Mouse (Mus musculus): ENCODE results near the gene Tsc1. TPM values are rescaled to one million over a fixed set of nuclear protein-coding genes. Genes with fewer than 3 reads are reported as not detected.

Gene Tsc1
- polyA plus RNA-seq, 1 experiment from 2014 or later: 3.7 TPM

GRCm38 (mm10) chr2:28671438-28671837, 30.4 kb downstream of the Tsc1 start:
- ATAC-seq (no peak), DNase-seq (no peak)
- 64% methylated on average over 2 of the region's 2 CpGs for WGBS (ENCODE audit: insufficient replicate concordance)
- Histone ChIP-seq H3K4me3 (ENCODE audit: low read depth, low read length) (no peak overlapping the region), H3K4me2 (ENCODE audit: low read depth, low read length) (no peak overlapping the region), H3K36me3 (replicated peaks; ENCODE audit: insufficient read depth, low read length) (peaks cover 71% of the 10 kb centered on the region), H3K27ac (ENCODE audit: low read depth) (no peak overlapping the region), H3K9me3 (ENCODE audit: low read length) (no peaks in the 10 kb centered on the region), H3K27me3 (ENCODE audit: insufficient read depth, low read length) (no peaks in the 10 kb centered on the region), H3K9ac (replicated peaks) (no peak overlapping the region), H3K4me1 (ENCODE audit: insufficient read depth) (no peaks in the 10 kb centered on the region)
- TF ChIP-seq CTCF (IDR thresholded peaks at IDR 0.05; ENCODE audit: low read depth) (no peak), EP300 (IDR thresholded peaks at IDR 0.05; ENCODE audit: low read depth) (no peak)

GRCm38 (mm10) chr2:28676005-28676404, 35.0 kb downstream of the Tsc1 start:
- H3K9ac ChIP-seq (replicated peaks): no peak overlapping the region
- ATAC-seq (peak; percentile 67), DNase-seq (no peak)
- peaks cover 73% of the 10 kb centered on the region for H3K36me3 ChIP-seq (replicated peaks; ENCODE audit: insufficient read depth, low read length)
- 74% methylated on average over 8 of the region's 8 CpGs for WGBS (ENCODE audit: insufficient replicate concordance)
- TF ChIP-seq EP300 (IDR thresholded peaks at IDR 0.05; ENCODE audit: low read depth): no peak
- TF ChIP-seq CTCF (IDR thresholded peaks at IDR 0.05; ENCODE audit: low read depth): no peak
- no peak overlapping the region for H3K4me2 ChIP-seq (ENCODE audit: low read depth, low read length)
- H3K4me1 ChIP-seq (ENCODE audit: insufficient read depth): no peaks in the 10 kb centered on the region
- H3K27me3 ChIP-seq (ENCODE audit: insufficient read depth, low read length): no peaks in the 10 kb centered on the region
- H3K4me3 ChIP-seq (ENCODE audit: low read depth, low read length): no peak overlapping the region
- no peak overlapping the region for H3K27ac ChIP-seq (ENCODE audit: low read depth)
- H3K9me3 ChIP-seq (ENCODE audit: low read length): no peaks in the 10 kb centered on the region

GRCm38 (mm10) chr2:28680710-28681109, 39.7 kb downstream of the Tsc1 start:
- H3K4me2 ChIP-seq (ENCODE audit: low read depth, low read length): no peak overlapping the region
- ATAC-seq (no peak), DNase-seq (no peak)
- H3K4me1 ChIP-seq (ENCODE audit: insufficient read depth): no peaks in the 10 kb centered on the region
- 44% methylated on average over 4 of the region's 4 CpGs for WGBS (ENCODE audit: insufficient replicate concordance)
- no peak overlapping the region for H3K4me3 ChIP-seq (ENCODE audit: low read depth, low read length)
- H3K9ac ChIP-seq (replicated peaks): no peak overlapping the region
- TF ChIP-seq CTCF (IDR thresholded peaks at IDR 0.05; ENCODE audit: low read depth) (peak; percentile 65), EP300 (IDR thresholded peaks at IDR 0.05; ENCODE audit: low read depth) (no peak)
- peaks cover 72% of the 10 kb centered on the region for H3K36me3 ChIP-seq (replicated peaks; ENCODE audit: insufficient read depth, low read length)
- H3K9me3 ChIP-seq (ENCODE audit: low read length): no peaks in the 10 kb centered on the region
- no peaks in the 10 kb centered on the region for H3K27me3 ChIP-seq (ENCODE audit: insufficient read depth, low read length)
- no peak overlapping the region for H3K27ac ChIP-seq (ENCODE audit: low read depth)

- Histone ChIP-seq H3K9ac (replicated peaks) (no peak overlapping the region), H3K36me3 (replicated peaks; ENCODE audit: insufficient read depth, low read length) (peaks cover 72% of the 10 kb centered on the region), H3K4me2 (ENCODE audit: low read depth, low read length) (no peak overlapping the region), H3K27ac (ENCODE audit: low read depth) (no peak overlapping the region), H3K4me1 (ENCODE audit: insufficient read depth) (no peaks in the 10 kb centered on the region), H3K9me3 (ENCODE audit: low read length) (no peaks in the 10 kb centered on the region), H3K4me3 (ENCODE audit: low read depth, low read length) (no peak overlapping the region), H3K27me3 (ENCODE audit: insufficient read depth, low read length) (no peaks in the 10 kb centered on the region)
- TF ChIP-seq CTCF (IDR thresholded peaks at IDR 0.05; ENCODE audit: low read depth): no peak
- TF ChIP-seq EP300 (IDR thresholded peaks at IDR 0.05; ENCODE audit: low read depth): no peak
- WGBS (ENCODE audit: insufficient replicate concordance): 77% methylated on average over 4 of the region's 4 CpGs
- no peak for DNase-seq
- ATAC-seq: no peak
These were observed 40.7 kb downstream of the Tsc1 start for GRCm38 (mm10) chr2:28681718-28682117.

GRCm38 (mm10) chr2:28685895-28686294, 44.9 kb downstream of the Tsc1 start:
- WGBS (ENCODE audit: insufficient replicate concordance): 86% methylated on average over 7 of the region's 7 CpGs
- no peak overlapping the region for H3K4me3 ChIP-seq (ENCODE audit: low read depth, low read length)
- no peak overlapping the region for H3K4me2 ChIP-seq (ENCODE audit: low read depth, low read length)
- no peak for ATAC-seq
- no peak overlapping the region for H3K27ac ChIP-seq (ENCODE audit: low read depth)
- no peak overlapping the region for H3K9ac ChIP-seq (replicated peaks)
- H3K4me1 ChIP-seq (ENCODE audit: insufficient read depth): no peaks in the 10 kb centered on the region
- H3K36me3 ChIP-seq (replicated peaks; ENCODE audit: insufficient read depth, low read length): peaks cover 53% of the 10 kb centered on the region
- no peaks in the 10 kb centered on the region for H3K27me3 ChIP-seq (ENCODE audit: insufficient read depth, low read length)
- no peak for TF ChIP-seq CTCF (IDR thresholded peaks at IDR 0.05; ENCODE audit: low read depth)
- TF ChIP-seq EP300 (IDR thresholded peaks at IDR 0.05; ENCODE audit: low read depth): no peak
- H3K9me3 ChIP-seq (ENCODE audit: low read length): no peaks in the 10 kb centered on the region
- no peak for DNase-seq

GRCm38 (mm10) chr2:28688431-28688830, 47.4 kb downstream of the Tsc1 start:
- Histone ChIP-seq H3K4me2 (ENCODE audit: low read depth, low read length) (no peak overlapping the region), H3K9ac (replicated peaks) (no peak overlapping the region), H3K4me1 (ENCODE audit: insufficient read depth) (no peaks in the 10 kb centered on the region), H3K27me3 (ENCODE audit: insufficient read depth, low read length) (no peaks in the 10 kb centered on the region), H3K27ac (ENCODE audit: low read depth) (no peak overlapping the region), H3K9me3 (ENCODE audit: low read length) (no peaks in the 10 kb centered on the region), H3K4me3 (ENCODE audit: low read depth, low read length) (no peak overlapping the region), H3K36me3 (replicated peaks; ENCODE audit: insufficient read depth, low read length) (peaks cover 35% of the 10 kb centered on the region)
- ATAC-seq: no peak
- peak; percentile 41 for DNase-seq
- peak; percentile 72 for TF ChIP-seq CTCF (IDR thresholded peaks at IDR 0.05; ENCODE audit: low read depth)
- TF ChIP-seq EP300 (IDR thresholded peaks at IDR 0.05; ENCODE audit: low read depth): no peak
- WGBS (ENCODE audit: insufficient replicate concordance): 58% methylated on average over 3 of the region's 3 CpGs

- Histone ChIP-seq H3K9ac (replicated peaks) (no peak overlapping the region), H3K4me3 (ENCODE audit: low read depth, low read length) (no peak overlapping the region), H3K27me3 (ENCODE audit: insufficient read depth, low read length) (no peaks in the 10 kb centered on the region), H3K4me1 (ENCODE audit: insufficient read depth) (peaks cover 2% of the 10 kb centered on the region; the same call in 1 of the 2 replicates), H3K27ac (ENCODE audit: low read depth) (no peak overlapping the region), H3K4me2 (ENCODE audit: low read depth, low read length) (no peak overlapping the region), H3K9me3 (ENCODE audit: low read length) (no peaks in the 10 kb centered on the region), H3K36me3 (replicated peaks; ENCODE audit: insufficient read depth, low read length) (peaks cover 5% of the 10 kb centered on the region; the same call in 1 of the 2 replicates)
- ATAC-seq (no peak), DNase-seq (no peak)
- WGBS (ENCODE audit: insufficient replicate concordance): 72% methylated on average over 9 of the region's 9 CpGs
- TF ChIP-seq EP300 (IDR thresholded peaks at IDR 0.05; ENCODE audit: low read depth) (no peak), CTCF (IDR thresholded peaks at IDR 0.05; ENCODE audit: low read depth) (no peak)
These were observed 51.7 kb downstream of the Tsc1 start for GRCm38 (mm10) chr2:28692692-28693091.

Measured in liver, postnatal 0 days (tissue).